Mouse (Mus musculus) limb, embryonic 13.5 days (tissue): ENCODE data around the gene Hoxd4. TPM values are rescaled to one million over a fixed set of nuclear protein-coding genes. Genes with fewer than 3 reads are reported as not detected.

ENCODE experiments used
- ATAC-seq: fragments of 200-750 bp; cut with Nextera tagmentation; 2 replicates; pipeline ENCODE4 v1.8.0; 2017; ENCODE audit warnings: low read depth, moderate number of reproducible peaks, moderate TSS enrichment; ENCODE audit not compliant: low FRiP score
- H3K27ac ChIP-seq: fragments of 300-500 bp; sonication (generic); 2 replicates; pipeline ENCODE4 v1.5.1; 2015; ENCODE audit warnings: inconsistent platforms, mild to moderate bottlenecking, moderate library complexity
- H3K27me3 ChIP-seq: fragments of 300-500 bp; sonication (generic); 2 replicates; pipeline ENCODE4 v1.6.1; 2015; ENCODE audit warnings: mild to moderate bottlenecking, inconsistent platforms
- H3K36me3 ChIP-seq: fragments of 300-500 bp; sonication (generic); 2 replicates; pipeline ENCODE4 v1.6.1; 2015; ENCODE audit warnings: inconsistent platforms, mild to moderate bottlenecking, moderate library complexity
- H3K4me1 ChIP-seq: fragments of 300-500 bp; sonication (generic); 2 replicates; pipeline ENCODE4 v1.6.1; 2015; ENCODE audit warnings: inconsistent platforms
- H3K4me2 ChIP-seq: fragments of 300-500 bp; sonication (generic); replicated peaks from 2 replicates; pipeline ENCODE4 v1.6.1; 2015; ENCODE audit warnings: inconsistent platforms, mild to moderate bottlenecking, moderate library complexity
- H3K4me3 ChIP-seq: fragments of 300-500 bp; sonication (generic); 2 replicates; pipeline ENCODE4 v1.5.1; 2015; ENCODE audit warnings: moderate library complexity, mild to moderate bottlenecking, inconsistent platforms
- H3K9ac ChIP-seq: fragments of 300-500 bp; sonication (generic); 2 replicates; pipeline ENCODE4 v1.6.1; 2015; ENCODE audit warnings: mild to moderate bottlenecking, inconsistent platforms
- H3K9me3 ChIP-seq: fragments of 300-500 bp; sonication (generic); 2 replicates; pipeline ENCODE4 v1.6.1; 2016; ENCODE audit warnings: inconsistent platforms
- WGBS: fragments of 180-500 bp; shearing (Covaris S2); methylation state at CpG from one replicate; pipeline ENCODE4 v1.1.7; 2015; 5-methylcytosine and 5-hydroxymethylcytosine counted together
- polyA plus RNA-seq: library from polyadenylated mRNA; unstranded; fragments of >200 nt; fragmentation: Nextera tagmentation; extraction: Ambion mirVana; gene quantifications from 2 replicates; pipeline ENCODE4 v1.2.1, GENCODE M21; 2015

Gene Hoxd4
- polyA plus RNA-seq, 1 experiment from 2014 or later, result 0.55 TPM

- Histone ChIP-seq H3K4me2 (no peak overlapping the region), H3K4me1 (peaks cover 44% of the 10 kb centered on the region), H3K4me3 (0 out of 2 replicates have a peak overlapping the region, but pooled peaks have one; percentile 27), H3K36me3 (no peaks in the 10 kb centered on the region), H3K27ac (no peak overlapping the region), H3K9ac (no peak overlapping the region), H3K27me3 (peaks cover 99% of the 10 kb centered on the region), H3K9me3 (no peaks in the 10 kb centered on the region)
- ATAC-seq, result no peak
- 9% methylated on average over 15 of the region's 15 CpGs for WGBS
These were observed 25.2 kb downstream of the Hoxd4 start for GRCm38 (mm10) chr2:74736688-74737577.

- no peak for ATAC-seq
- 8% methylated on average over 7 of the region's 7 CpGs for WGBS
- no peak overlapping the region for H3K4me2 ChIP-seq
These were observed 25.9 kb downstream of the Hoxd4 start for GRCm38 (mm10) chr2:74737578-74738070.

GRCm38 (mm10) chr2:74738623-74739475, 27.1 kb downstream of the Hoxd4 start:
- Histone ChIP-seq H3K4me2 (no peak overlapping the region), H3K4me1 (peaks cover 32% of the 10 kb centered on the region), H3K4me3 (no peak overlapping the region), H3K36me3 (no peaks in the 10 kb centered on the region), H3K9ac (no peak overlapping the region), H3K27me3 (peaks cover 99% of the 10 kb centered on the region), H3K9me3 (no peaks in the 10 kb centered on the region), H3K27ac (no peak overlapping the region)
- ATAC-seq, result no peak
- 4% methylated on average over 20 of the region's 20 CpGs for WGBS

More at GRCm38 (mm10) chr2:74737578-74738070, 25.9 kb downstream of the Hoxd4 start:
- no peak overlapping the region for H3K9ac ChIP-seq
- peaks cover 39% of the 10 kb centered on the region for H3K4me1 ChIP-seq
- H3K9me3 ChIP-seq, result no peaks in the 10 kb centered on the region
- H3K36me3 ChIP-seq, result no peaks in the 10 kb centered on the region
- peaks cover 99% of the 10 kb centered on the region for H3K27me3 ChIP-seq
- H3K27ac ChIP-seq, result no peak overlapping the region
- H3K4me3 ChIP-seq, result no peak overlapping the region

- no peak overlapping the region for H3K27ac ChIP-seq
- H3K9ac ChIP-seq, result no peak overlapping the region
- H3K36me3 ChIP-seq, result no peaks in the 10 kb centered on the region
- no peaks in the 10 kb centered on the region for H3K9me3 ChIP-seq
- peaks cover 99% of the 10 kb centered on the region for H3K27me3 ChIP-seq
- H3K4me3 ChIP-seq, result no peak overlapping the region
- WGBS, result 14% methylated on average over 2 of the region's 2 CpGs
- no peak overlapping the region for H3K4me2 ChIP-seq
- no peak for ATAC-seq
- peaks cover 32% of the 10 kb centered on the region for H3K4me1 ChIP-seq
These were observed 27.7 kb downstream of the Hoxd4 start for GRCm38 (mm10) chr2:74739476-74739800.

GRCm38 (mm10) chr2:74739869-74740268, 28.1 kb downstream of the Hoxd4 start:
- H3K36me3 ChIP-seq, result no peaks in the 10 kb centered on the region
- peaks cover 99% of the 10 kb centered on the region for H3K27me3 ChIP-seq
- H3K9ac ChIP-seq, result no peak overlapping the region
- H3K27ac ChIP-seq, result no peak overlapping the region
- ATAC-seq, result no peak
- 5% methylated on average over 14 of the region's 14 CpGs for WGBS
- H3K4me2 ChIP-seq, result peak overlapping the region; percentile 52
- H3K9me3 ChIP-seq, result no peaks in the 10 kb centered on the region
- peak overlapping the region; percentile 22; the same call in 1 of the 2 replicates for H3K4me3 ChIP-seq
- peaks cover 32% of the 10 kb centered on the region for H3K4me1 ChIP-seq

GRCm38 (mm10) chr2:74740311-74741091, 28.8 kb downstream of the Hoxd4 start:
- 2% methylated on average over 43 of the region's 43 CpGs for WGBS
- Histone ChIP-seq H3K4me2 (peak overlapping the region; percentile 52), H3K9ac (no peak overlapping the region), H3K36me3 (no peaks in the 10 kb centered on the region), H3K4me1 (peaks cover 28% of the 10 kb centered on the region), H3K9me3 (no peaks in the 10 kb centered on the region), H3K27me3 (peaks cover 99% of the 10 kb centered on the region), H3K27ac (no peak overlapping the region), H3K4me3 (peak overlapping the region; percentile 22)
- ATAC-seq, result no peak

- Histone ChIP-seq H3K36me3 (no peaks in the 10 kb centered on the region), H3K4me1 (peaks cover 23% of the 10 kb centered on the region), H3K4me3 (no peak overlapping the region), H3K27ac (no peak overlapping the region), H3K4me2 (no peak overlapping the region), H3K9me3 (no peaks in the 10 kb centered on the region), H3K9ac (no peak overlapping the region), H3K27me3 (peaks cover 99% of the 10 kb centered on the region)
- whole genome bisulfite sequencing, result 51% methylated on average over 2 of the region's 3 CpGs
- no peak for ATAC-seq
These were observed 29.7 kb downstream of the Hoxd4 start for GRCm38 (mm10) chr2:74741252-74741978.

GRCm38 (mm10) chr2:74741979-74742277, 30.2 kb downstream of the Hoxd4 start:
- no peak for ATAC-seq
- no peak overlapping the region for H3K9ac ChIP-seq
- no peak overlapping the region for H3K4me2 ChIP-seq
- H3K27ac ChIP-seq, result no peak overlapping the region
- H3K36me3 ChIP-seq, result no peaks in the 10 kb centered on the region
- H3K4me3 ChIP-seq, result no peak overlapping the region
- no peaks in the 10 kb centered on the region for H3K9me3 ChIP-seq
- peaks cover 26% of the 10 kb centered on the region for H3K4me1 ChIP-seq
- H3K27me3 ChIP-seq, result peaks cover 99% of the 10 kb centered on the region

GRCm38 (mm10) chr2:74745540-74746297, 34.0 kb downstream of the Hoxd4 start:
- no peaks in the 10 kb centered on the region for H3K9me3 ChIP-seq
- peaks cover 99% of the 10 kb centered on the region for H3K27me3 ChIP-seq
- no peak overlapping the region for H3K4me3 ChIP-seq
- no peak overlapping the region for H3K27ac ChIP-seq
- H3K36me3 ChIP-seq, result no peaks in the 10 kb centered on the region
- H3K4me1 ChIP-seq, result peaks cover 22% of the 10 kb centered on the region
- WGBS, result 18% methylated on average over 6 of the region's 6 CpGs
- no peak overlapping the region for H3K9ac ChIP-seq
- no peak overlapping the region for H3K4me2 ChIP-seq
- no peak for ATAC-seq

GRCm38 (mm10) chr2:74746298-74746921, 34.7 kb downstream of the Hoxd4 start:
- Histone ChIP-seq H3K4me3 (peak overlapping the region; percentile 25), H3K9me3 (no peaks in the 10 kb centered on the region), H3K36me3 (no peaks in the 10 kb centered on the region), H3K4me2 (peak overlapping the region; percentile 41), H3K9ac (no peak overlapping the region), H3K27me3 (peaks cover 99% of the 10 kb centered on the region), H3K4me1 (peaks cover 21% of the 10 kb centered on the region), H3K27ac (no peak overlapping the region)
- ATAC-seq, result no peak
- WGBS, result 5% methylated on average over 58 of the region's 58 CpGs
